Mouse (Mus musculus): ENCODE measurements at regions not wholly inside any gene's neighbourhood (a gene's known extent, or its start where the extent isn't known, plus 50 kb on each side); places are given as distances from the start of the nearest gene placed in this dataset.

GRCm38 (mm10) chr16:18683556-18683955, 53.8 kb upstream of the Sept5 start:
- no peak for DNase-seq (ENCODE audit: low read depth)

DNA sequence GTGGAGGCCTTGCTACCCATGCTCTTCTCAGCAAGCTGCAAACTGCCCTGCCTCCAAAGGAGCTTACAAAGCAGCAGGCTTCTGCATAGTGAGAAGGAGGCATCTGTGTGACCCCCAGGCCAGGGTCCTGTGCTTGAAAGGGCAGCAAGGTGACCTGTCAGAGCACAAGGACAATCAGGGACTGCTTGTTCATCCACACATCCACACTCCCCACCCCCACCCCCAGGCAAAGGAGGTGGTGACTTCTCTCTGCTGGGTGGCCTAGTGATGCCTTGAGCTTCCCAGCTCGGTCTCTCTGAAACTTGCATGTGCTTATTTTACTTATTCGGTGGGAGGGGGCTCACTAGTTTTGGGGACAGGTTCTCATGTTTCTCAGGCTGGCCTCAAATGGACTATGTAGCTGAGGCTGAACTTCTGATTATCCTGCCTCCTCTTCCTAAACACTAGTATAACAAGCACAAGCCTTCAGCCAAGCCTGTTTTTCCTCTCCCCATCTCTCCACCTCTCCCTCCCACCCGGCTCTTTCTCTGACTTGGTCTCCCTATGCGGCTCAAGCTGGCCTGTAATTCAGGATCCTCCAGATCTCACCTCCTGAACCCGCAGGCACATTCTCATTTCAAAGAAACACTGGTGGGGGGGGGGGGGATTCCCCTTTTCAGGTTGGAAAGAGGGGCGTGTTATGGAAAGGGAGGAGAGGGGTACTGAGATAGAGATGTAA, 56.4 kb upstream of the Sept5 start:
- DNase-seq (ENCODE audit: low read depth) = no peak

GRCm38 (mm10) chr16:18686916-18687315, 57.2 kb upstream of the Sept5 start:
- DNase-seq (ENCODE audit: low read depth) = no peak

GRCm38 (mm10) chr16:18687367-18687766, 57.6 kb upstream of the Sept5 start:
- DNase-seq (ENCODE audit: low read depth) = peak; percentile 38

DNA sequence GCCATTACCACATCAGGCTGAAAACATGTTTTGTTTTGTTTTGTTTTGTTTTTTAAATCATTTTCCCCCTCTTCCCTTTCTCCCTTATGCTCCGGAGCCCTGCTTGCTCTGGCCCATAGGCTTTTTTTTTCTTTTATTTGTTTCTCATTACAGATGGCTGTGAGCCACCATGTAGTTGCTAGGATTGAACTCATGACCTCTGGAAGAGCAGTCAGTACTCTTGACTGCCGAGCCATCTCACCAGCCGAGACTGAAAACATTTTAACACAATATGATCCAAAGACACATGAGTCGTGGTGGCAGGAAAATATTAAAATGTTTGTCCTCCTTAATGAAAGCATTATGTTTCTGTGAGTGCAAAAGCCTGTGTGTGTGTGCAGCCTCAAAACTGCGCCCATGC, 65.8 kb upstream of the Sept5 start:
- DNase-seq (ENCODE audit: low read depth) = no peak

- peak; percentile 7 for DNase-seq (ENCODE audit: low read depth)
Measured at GRCm38 (mm10) chr16:18696074-18696819, 66.5 kb upstream of the Sept5 start.

DNA sequence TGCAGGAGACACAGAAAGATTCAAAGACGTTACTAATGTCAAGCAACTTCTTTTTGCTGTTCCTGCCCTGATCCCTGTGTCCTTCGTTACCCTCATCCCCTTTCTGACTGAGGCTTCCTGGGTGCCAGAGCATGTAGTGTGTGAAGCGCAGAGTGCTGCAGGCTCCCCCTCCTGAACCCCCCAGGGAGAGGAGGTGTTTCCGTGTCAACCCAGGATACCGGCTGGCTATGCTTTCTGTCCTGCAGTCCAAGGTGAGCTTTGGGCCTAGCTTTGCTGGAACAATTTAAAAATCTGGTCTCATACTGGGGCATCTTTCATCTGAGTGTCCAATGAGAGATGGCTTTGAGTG, 67.0 kb upstream of the Sept5 start:
- DNase-seq (ENCODE audit: low read depth) = no peak

GRCm38 (mm10) chr16:18704126-18704525, 72.5 kb upstream of the Cldn5 start:
- no peak for DNase-seq (ENCODE audit: low read depth)

- DNase-seq (ENCODE audit: low read depth) = no peak
Measured at GRCm38 (mm10) chr16:18705028-18705648, 71.5 kb upstream of the Cldn5 start.

GRCm38 (mm10) chr16:18711637-18712125, 65.0 kb upstream of the Cldn5 start:
- no peak for DNase-seq (ENCODE audit: low read depth)

DNA sequence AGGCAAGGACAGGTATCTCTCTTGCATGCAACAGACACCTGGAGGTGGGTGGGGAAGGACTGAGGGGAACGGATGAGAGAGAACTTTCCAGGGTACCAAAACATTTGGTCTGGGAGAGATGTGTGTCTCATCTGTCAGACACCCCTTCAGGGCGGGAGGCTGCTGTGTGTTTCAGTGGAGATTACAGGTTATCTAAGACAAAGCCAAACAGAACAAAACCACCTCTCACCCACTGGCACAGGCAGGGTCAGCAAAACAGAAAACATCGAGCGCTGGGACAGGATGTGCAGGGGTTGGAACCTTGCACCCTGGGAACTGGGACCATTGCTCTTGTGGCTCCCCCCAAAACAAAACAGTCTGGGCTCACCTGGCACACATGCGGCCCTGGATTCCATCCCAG, 63.6 kb upstream of the Cldn5 start:
- DNase-seq (ENCODE audit: low read depth) = no peak

DNA sequence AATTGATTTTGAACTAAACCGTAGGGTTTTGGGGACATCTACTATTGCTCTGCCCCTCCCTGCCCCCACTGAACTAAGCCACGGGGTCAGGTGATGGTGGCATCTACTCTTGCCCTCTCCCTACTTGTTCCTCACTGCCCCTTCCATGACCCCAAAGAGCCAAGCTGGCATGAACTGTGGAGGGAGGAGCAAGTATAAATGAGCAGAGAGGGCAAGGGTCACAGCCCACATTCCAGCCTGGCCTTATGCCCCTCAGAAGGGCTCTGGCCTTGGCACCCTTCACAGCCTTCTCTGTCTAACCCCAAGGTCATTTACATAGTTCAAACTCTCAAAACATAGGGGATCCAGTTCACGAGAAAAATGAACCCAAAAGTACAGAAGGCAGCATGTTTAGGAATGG, 61.3 kb upstream of the Cldn5 start:
- no peak for DNase-seq (ENCODE audit: low read depth)

- no peak for DNase-seq (ENCODE audit: low read depth)
Measured at GRCm38 (mm10) chr16:18718040-18718439, 58.6 kb upstream of the Cldn5 start.

DNA sequence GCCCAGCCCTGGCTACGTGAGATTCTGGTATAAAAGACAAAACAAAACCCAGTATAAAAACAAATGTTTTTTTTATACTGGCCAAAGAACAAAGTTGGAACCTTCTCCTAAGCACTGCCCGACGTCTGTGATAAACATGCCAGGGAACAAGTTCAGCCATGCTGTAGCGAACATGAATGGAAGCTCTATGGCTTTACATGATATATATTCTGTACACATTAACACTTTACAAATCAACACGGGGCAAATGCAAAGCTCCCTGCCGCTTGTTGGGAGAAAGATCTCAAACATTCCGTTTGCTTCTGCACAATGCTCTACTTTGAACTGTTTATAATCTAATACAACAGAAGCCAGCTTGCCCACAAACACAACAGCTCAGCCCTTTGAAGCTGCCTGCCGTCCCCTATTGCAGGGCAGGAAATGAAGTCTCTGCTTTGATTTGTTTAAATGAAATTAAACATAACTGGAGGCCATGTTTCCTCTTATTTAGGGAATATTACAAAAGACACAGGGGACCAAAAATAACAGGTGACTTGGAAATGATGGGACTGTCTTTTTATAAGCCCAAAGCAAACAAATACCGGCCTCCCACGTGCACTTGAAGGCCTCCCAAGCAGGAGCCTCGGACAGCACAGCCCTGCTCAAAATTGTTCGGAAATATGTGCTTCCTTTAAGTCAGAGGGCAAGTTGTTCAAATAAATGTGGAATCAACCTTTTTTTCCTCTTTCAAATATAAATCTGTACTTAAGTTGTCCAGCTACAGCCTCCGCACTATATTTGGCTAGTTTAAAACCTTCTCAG, 56.0 kb upstream of the Cldn5 start:
- no peak for DNase-seq (ENCODE audit: low read depth)

GRCm38 (mm10) chr16:18723186-18723843, 53.3 kb upstream of the Cldn5 start:
- DNase-seq (ENCODE audit: low read depth) = no peak

DNA sequence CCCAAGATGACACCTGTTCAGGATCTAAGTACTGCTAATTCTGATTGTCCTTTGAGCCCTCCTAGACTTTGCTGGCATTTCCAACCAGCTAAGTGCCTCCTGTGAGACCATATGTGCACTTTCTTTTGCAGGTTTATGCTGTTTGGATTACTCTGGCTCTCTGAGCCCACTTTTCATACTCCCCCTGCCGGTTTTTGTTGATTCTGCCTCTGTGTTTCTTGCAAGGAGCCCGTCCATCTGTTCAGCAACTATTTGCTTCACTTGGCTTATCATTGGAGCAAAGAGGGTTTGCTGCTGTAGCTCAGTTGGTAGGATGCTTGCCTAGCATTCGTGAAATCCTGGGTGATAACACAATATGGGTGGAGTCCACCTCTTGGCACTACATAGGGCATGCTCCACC, 52.8 kb upstream of the Cldn5 start:
- no peak for DNase-seq (ENCODE audit: low read depth)

DNA sequence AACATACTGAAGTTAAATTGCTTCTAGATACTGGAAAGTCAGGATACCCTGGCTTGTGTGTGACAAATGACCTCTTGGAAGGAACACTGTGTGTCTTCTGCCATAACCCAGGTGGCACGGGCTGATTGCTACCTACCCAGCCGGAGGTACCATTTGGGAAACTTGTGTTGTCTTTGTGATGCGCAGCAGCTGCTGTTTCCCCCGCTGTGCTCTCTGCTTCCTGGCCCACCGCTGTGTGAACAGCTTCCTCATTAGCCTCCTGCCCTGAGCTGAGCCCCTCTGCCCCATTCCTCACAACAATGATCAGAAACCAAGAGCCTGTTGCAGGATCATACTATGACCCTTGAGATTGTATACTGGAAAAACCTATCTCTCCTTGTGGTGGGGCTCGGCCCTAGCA, 51.9 kb upstream of the Cldn5 start:
- no peak for DNase-seq (ENCODE audit: low read depth)
